Mouse (Mus musculus) bone marrow, adult 2 months (tissue): ENCODE measurements around the gene Supt4a. TPM values are rescaled to one million over a fixed set of nuclear protein-coding genes. Genes with fewer than 3 reads are reported as not detected.

Experiments
- H3K27ac ChIP-seq: fragments of 200-500 bp; 2 replicates; pipeline ENCODE4 v1.5.1; 2012; ENCODE audit warnings: low read depth, mild to moderate bottlenecking, control low read depth, inconsistent platforms, low read length; ENCODE audit not compliant: control insufficient read depth, poor library complexity, insufficient read depth
- H3K4me1 ChIP-seq: fragments of 200-500 bp; 2 replicates; pipeline ENCODE4 v1.6.1; 2011; ENCODE audit warnings: low read length; ENCODE audit not compliant: control insufficient read depth, insufficient read depth
- H3K4me3 ChIP-seq: fragments of 200-500 bp; replicated peaks from 2 replicates; pipeline ENCODE3; 2011; ENCODE audit warnings: mild to moderate bottlenecking, low read depth, low read length, control low read depth; ENCODE audit not compliant: control insufficient read depth
- CTCF ChIP-seq: fragments of 200-500 bp; IDR thresholded peaks from 2 replicates; pipeline ENCODE4 v1.5.1; 2011; ENCODE audit warnings: low read length, control low read depth; ENCODE audit not compliant: control insufficient read depth, insufficient read depth
- POLR2A ChIP-seq: fragments of 200-500 bp; IDR thresholded peaks from 2 replicates; pipeline ENCODE4 v1.6.1; 2011; ENCODE audit warnings: low read depth, mild to moderate bottlenecking, control low read depth, low read length, borderline replicate concordance; ENCODE audit not compliant: control insufficient read depth
- WGBS: fragments of 180-500 bp; shearing (Covaris S2); methylation state at CpG from one replicate; pipeline ENCODE4 v1.1.7; 2018; 5-methylcytosine and 5-hydroxymethylcytosine counted together
- polyA plus RNA-seq: library from polyadenylated mRNA; stranded (reverse); fragments of >200 nt; gene quantifications from 2 replicates; pipeline ENCODE4 v1.2.4, GENCODE M21; 2011; ENCODE audit warnings: low replicate concordance; ENCODE audit not compliant: missing spikeins, insufficient read depth, insufficient read length

Supt4a gene
- polyA plus RNA-seq, 1 experiment, result 127 TPM

DNA sequence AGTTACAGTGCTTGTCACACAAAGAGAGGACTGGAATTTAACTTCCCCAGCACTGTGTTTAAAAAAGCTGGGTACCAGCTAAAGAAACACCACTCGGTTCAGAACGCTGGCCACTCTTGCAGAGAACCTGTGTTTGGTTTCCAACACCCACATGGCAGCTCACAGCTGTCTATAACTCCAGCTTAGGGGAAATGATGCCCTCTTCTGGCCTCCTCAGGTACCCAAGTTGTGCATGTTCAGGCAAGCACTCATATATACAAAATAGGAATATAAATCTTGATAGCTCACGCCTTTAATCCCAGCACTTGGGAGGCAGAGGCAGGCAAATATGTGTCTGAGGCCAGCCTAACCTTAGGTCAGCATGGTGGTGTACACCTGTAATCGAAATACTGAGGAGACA is 21.4 kb upstream of the Supt4a start:
- H3K4me3 ChIP-seq, result no peak overlapping the region
- no peaks in the 10 kb centered on the region; the same call in none of the 2 replicates for H3K4me1 ChIP-seq
- TF ChIP-seq POLR2A, result no peak
- TF ChIP-seq CTCF, result peak; percentile 34; the same call in 1 of the 2 replicates
- H3K27ac ChIP-seq, result no peak overlapping the region
- 82% methylated on average over 4 of the region's 4 CpGs for WGBS

DNA sequence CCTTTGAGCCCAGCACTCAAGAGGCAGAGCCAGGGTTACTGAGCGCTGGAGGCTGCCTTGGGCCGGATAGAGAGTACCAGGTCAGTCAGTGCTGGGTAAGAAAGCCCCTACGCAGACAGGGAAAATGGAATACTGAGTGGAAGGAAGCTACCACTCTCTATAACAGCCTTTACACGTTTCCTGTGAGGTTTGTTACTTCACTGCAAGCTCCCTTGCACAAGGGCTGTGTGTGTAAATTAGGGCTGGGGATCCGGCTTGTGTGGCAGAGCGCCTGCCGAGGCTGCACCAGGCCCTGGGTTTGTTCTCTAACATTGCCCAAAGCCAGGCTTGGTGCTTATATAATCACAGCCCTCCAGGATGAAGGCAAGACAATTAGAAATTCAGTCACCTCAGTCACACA is 17.8 kb upstream of the Supt4a start:
- Histone ChIP-seq H3K4me3 (peak overlapping the region; percentile 10), H3K4me1 (no peaks in the 10 kb centered on the region; the same call in 1 of the 2 replicates), H3K27ac (peak overlapping the region; percentile 83)
- TF ChIP-seq POLR2A, result no peak
- no peak for TF ChIP-seq CTCF
- 42% methylated on average over 7 of the region's 7 CpGs for WGBS

DNA sequence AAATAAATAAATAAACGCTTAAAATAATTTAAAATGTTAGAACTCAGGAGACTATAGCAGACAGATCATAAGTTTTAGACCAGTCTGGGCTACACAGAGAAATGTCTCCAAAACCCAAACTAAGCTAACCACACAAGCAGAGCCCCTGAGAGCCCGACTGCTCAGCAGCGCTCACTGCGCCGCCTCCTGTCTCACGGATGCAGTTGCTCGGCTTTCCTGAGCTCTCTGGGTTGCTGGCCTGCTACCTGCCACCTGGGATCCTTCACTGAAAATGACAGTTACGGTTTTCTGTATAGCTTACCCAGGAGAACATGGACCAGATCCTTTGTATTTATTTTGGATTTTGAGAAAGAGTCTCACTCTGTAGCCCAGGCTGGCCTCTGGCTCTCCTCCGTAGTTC is 17.0 kb upstream of the Supt4a start:
- 71% methylated on average over 9 of the region's 9 CpGs for WGBS
- TF ChIP-seq POLR2A (no peak), CTCF (no peak)
- Histone ChIP-seq H3K4me3 (no peak overlapping the region), H3K27ac (peak overlapping the region; percentile 17; the same call in 1 of the 2 replicates), H3K4me1 (no peaks in the 10 kb centered on the region; the same call in 1 of the 2 replicates)

DNA sequence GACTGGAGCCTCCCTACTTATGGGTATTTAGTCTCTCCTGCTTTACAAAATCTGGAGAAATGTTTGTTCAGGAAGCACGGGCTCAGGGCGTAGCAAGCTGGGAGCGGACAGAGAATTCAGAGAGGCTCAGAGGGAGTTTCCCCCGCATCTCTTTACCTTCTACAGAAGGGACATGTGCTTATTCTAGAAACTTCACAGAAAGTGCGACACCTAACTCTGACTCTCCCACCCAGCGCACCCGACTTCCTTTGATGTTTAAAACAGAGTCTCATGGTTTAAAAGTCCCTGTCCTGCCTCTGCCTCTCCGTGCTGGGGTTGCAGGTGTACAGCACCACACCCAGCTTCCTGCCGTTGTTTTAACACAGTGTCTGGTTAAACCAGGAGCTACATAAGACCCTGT is 16.5 kb upstream of the Supt4a start:
- 0 out of 2 replicates have a peak overlapping the region, but pooled peaks have one; percentile 17 for H3K27ac ChIP-seq
- H3K4me3 ChIP-seq, result no peak overlapping the region

DNA sequence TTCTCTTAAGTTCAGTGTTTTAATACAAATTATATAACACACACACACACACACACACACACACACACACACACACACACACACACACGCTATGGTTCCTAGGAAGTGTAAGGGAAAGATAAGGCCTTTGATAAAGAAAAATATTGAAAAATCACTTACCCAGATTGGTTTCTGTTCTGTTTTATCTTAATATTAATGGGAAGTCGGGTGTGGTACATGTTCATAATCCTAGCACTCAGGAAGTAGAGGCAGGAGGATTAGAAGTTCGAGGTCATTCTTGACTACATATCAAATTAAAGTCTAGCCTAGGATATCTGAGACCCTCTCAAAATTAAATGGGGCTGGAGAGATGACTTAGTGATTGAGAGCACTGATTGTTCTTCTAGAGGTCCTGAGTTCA is 15.2 kb upstream of the Supt4a start:
- Histone ChIP-seq H3K4me3 (no peak overlapping the region), H3K4me1 (peaks cover 5% of the 10 kb centered on the region), H3K27ac (no peak overlapping the region)
- WGBS, result 55% methylated on average over 3 of the region's 3 CpGs
- no peak for TF ChIP-seq POLR2A
- no peak for TF ChIP-seq CTCF

More for the DNA sequence above, 16.5 kb upstream of the Supt4a start:
- no peaks in the 10 kb centered on the region; the same call in 1 of the 2 replicates for H3K4me1 ChIP-seq
- TF ChIP-seq POLR2A (no peak), CTCF (no peak)
- 67% methylated on average over 9 of the region's 9 CpGs for WGBS

DNA sequence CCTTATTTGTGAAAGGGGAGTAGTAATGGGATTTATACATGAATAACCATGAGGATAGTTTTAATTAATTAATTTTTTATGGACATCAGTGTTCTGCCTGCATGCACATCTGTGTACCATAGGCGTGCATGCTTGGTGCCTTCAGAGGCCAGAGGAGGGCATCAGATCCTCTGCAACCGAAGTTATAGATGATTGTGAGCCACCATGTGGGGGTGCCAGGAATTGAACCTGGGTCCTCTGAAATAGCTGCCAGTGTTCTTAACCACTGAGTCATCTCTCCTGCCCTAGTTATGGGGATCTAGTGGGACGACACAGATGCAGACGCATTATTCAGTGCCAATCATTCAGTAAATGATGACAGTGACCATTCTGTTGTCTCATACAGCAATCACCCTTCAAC is 14.5 kb upstream of the Supt4a start:
- Histone ChIP-seq H3K4me3 (no peak overlapping the region), H3K27ac (no peak overlapping the region), H3K4me1 (peaks cover 5% of the 10 kb centered on the region)
- WGBS, result 90% methylated on average over 4 of the region's 4 CpGs
- TF ChIP-seq POLR2A (no peak), CTCF (no peak; the same call in 1 of the 2 replicates)

DNA sequence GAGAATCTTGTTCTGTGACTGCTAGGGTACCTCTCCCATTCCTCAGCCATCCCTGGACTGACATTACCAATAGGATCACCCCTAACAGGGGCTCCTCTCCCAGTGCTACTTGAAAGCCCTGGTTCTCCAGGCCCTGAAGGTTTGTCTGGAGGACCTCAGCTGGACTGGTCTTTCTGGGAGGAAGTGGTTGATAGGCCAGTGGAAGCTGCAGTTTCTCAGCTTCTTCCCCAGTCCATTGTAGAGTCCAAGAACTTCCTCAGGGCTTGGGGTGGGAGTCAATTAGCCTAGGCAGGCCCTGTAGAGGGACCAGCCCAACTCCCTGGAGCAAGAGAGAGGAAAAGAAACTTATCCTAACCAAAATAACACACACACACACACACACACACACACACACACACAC is 11.8 kb upstream of the Supt4a start:
- H3K27ac ChIP-seq, result peak overlapping the region; percentile 83
- H3K4me3 ChIP-seq, result no peak overlapping the region
- TF ChIP-seq POLR2A (no peak), CTCF (no peak)
- H3K4me1 ChIP-seq, result peaks cover 10% of the 10 kb centered on the region

DNA sequence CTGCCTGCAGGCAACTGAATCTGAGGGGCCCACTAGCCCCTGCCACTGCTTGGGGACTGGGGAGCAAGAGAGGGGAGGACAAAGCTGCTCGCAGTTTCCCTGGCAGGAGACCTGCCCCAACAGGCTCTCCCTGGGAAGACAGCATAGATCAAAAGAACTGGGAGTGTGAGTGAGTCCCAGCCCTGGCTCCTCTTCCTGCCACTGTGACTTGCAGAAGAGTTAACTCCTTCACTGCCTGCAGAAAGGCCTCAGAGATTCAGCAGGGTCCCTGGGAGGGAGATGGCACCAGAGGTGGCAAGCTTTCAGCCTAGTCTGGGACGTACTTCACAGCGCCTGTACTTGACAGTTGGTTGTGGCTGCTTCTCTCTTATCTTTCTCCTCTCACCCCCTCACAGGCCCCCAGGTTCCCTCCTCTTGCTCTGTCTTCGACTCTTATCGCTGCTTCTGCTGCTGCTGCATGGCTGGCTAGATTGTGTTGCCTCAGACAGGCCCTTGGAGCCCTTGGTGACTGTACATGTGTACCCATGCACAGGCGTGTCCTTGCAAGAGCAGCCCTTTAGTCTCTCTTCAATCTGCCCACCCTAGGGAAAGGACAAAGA is 11.3 kb upstream of the Supt4a start:
- Histone ChIP-seq H3K4me1 (peaks cover 10% of the 10 kb centered on the region), H3K4me3 (no peak overlapping the region), H3K27ac (peak overlapping the region; percentile 83)
- 0 out of 2 replicates have a peak, but pooled peaks have one; percentile 15 for TF ChIP-seq POLR2A
- TF ChIP-seq CTCF, result no peak
- WGBS, result 18% methylated on average over 6 of the region's 6 CpGs
